Mouse (Mus musculus) heart, embryonic 16.5 days (tissue): ENCODE data around the gene Olfr1032. TPM values are rescaled to one million over a fixed set of nuclear protein-coding genes. Genes with fewer than 3 reads are reported as not detected.

Experiments
- polyA plus RNA-seq: library from polyadenylated mRNA; unstranded; fragments of >200 nt; fragmentation: Nextera tagmentation; extraction: Ambion mirVana; gene quantifications from 2 replicates; pipeline ENCODE4 v1.2.1, GENCODE M21; 2015

The Olfr1032 gene
- polyA plus RNA-seq, 1 experiment from 2014 or later: not detected

Other genes starting within 250 kb of the Olfr1032 start
- gene Olfr1012, start 242.8 kb upstream of the Olfr1032 start, polyA plus RNA-seq: not detected in 2 replicates
- not detected in 2 replicates for gene Olfr1013, start 238.4 kb upstream of the Olfr1032 start, polyA plus RNA-seq
- not detected in 2 replicates for gene Olfr1014, start 232.8 kb upstream of the Olfr1032 start, polyA plus RNA-seq
- gene Olfr1015, start 223.5 kb upstream of the Olfr1032 start, polyA plus RNA-seq: not detected in 2 replicates
- not detected in 2 replicates for gene Olfr1016, start 203.0 kb upstream of the Olfr1032 start, polyA plus RNA-seq
- not detected in 2 replicates for gene Olfr1018, start 187.1 kb upstream of the Olfr1032 start, polyA plus RNA-seq
- gene Olfr1019, start 160.1 kb upstream of the Olfr1032 start, polyA plus RNA-seq: not detected in 2 replicates
- not detected in 2 replicates for gene Olfr1020, start 158.5 kb upstream of the Olfr1032 start, polyA plus RNA-seq
- not detected in 2 replicates for gene Olfr1022, start 136.9 kb upstream of the Olfr1032 start, polyA plus RNA-seq
- gene Olfr1023, start 119.9 kb upstream of the Olfr1032 start, polyA plus RNA-seq: not detected in 2 replicates
- gene Olfr1024, start 100.5 kb upstream of the Olfr1032 start, polyA plus RNA-seq: not detected in 2 replicates
- not detected in 2 replicates for gene Olfr1025-ps1, start 90.3 kb upstream of the Olfr1032 start, polyA plus RNA-seq
- gene Olfr1026, start 84.0 kb upstream of the Olfr1032 start, polyA plus RNA-seq: not detected in 2 replicates
- gene Olfr1028, start 55.1 kb upstream of the Olfr1032 start, polyA plus RNA-seq: not detected in 2 replicates
- gene Olfr1029, start 31.6 kb upstream of the Olfr1032 start, polyA plus RNA-seq: not detected in 2 replicates
- not detected in 2 replicates for gene Olfr1030, start 26.3 kb upstream of the Olfr1032 start, polyA plus RNA-seq
- not detected in 2 replicates for gene Olfr1031, start 15.2 kb upstream of the Olfr1032 start, polyA plus RNA-seq
- 6.3 and 6.4 TPM in 2 replicates for gene Olfr1033, start 15.1 kb downstream of the Olfr1032 start, polyA plus RNA-seq
- 0.07 TPM in 1 of 2 replicates, not detected in the other for gene Olfr1034, start 40.3 kb downstream of the Olfr1032 start, polyA plus RNA-seq
- gene Olfr1036, start 68.5 kb downstream of the Olfr1032 start, polyA plus RNA-seq: not detected in 2 replicates
- gene Olfr1037, start 81.8 kb downstream of the Olfr1032 start, polyA plus RNA-seq: not detected in 2 replicates
- not detected in 2 replicates for gene Olfr1039, start 130.4 kb downstream of the Olfr1032 start, polyA plus RNA-seq
- gene Olfr1040, start 141.2 kb downstream of the Olfr1032 start, polyA plus RNA-seq: not detected in 2 replicates
- not detected in 2 replicates for gene Olfr1042, start 156.3 kb downstream of the Olfr1032 start, polyA plus RNA-seq
- gene Olfr1043, start 162.0 kb downstream of the Olfr1032 start, polyA plus RNA-seq: not detected in 2 replicates
- gene Olfr1044, start 172.3 kb downstream of the Olfr1032 start, polyA plus RNA-seq: not detected in 2 replicates
- gene Olfr52, start 180.1 kb downstream of the Olfr1032 start, polyA plus RNA-seq: not detected in 2 replicates
- not detected in 2 replicates for gene Olfr1045, start 197.5 kb downstream of the Olfr1032 start, polyA plus RNA-seq
- gene Olfr1046, start 213.8 kb downstream of the Olfr1032 start, polyA plus RNA-seq: not detected in 2 replicates
- gene Olfr1047, start 225.9 kb downstream of the Olfr1032 start, polyA plus RNA-seq: not detected in 2 replicates
- gene Olfr1048, start 234.7 kb downstream of the Olfr1032 start, polyA plus RNA-seq: not detected in 2 replicates